Mouse (Mus musculus): ENCODE data around the gene Cdc6. TPM values are rescaled to one million over a fixed set of nuclear protein-coding genes. Genes with fewer than 3 reads are reported as not detected.

Cdc6 gene
- polyA plus RNA-seq, 1 experiment: 1.6 TPM

DNA sequence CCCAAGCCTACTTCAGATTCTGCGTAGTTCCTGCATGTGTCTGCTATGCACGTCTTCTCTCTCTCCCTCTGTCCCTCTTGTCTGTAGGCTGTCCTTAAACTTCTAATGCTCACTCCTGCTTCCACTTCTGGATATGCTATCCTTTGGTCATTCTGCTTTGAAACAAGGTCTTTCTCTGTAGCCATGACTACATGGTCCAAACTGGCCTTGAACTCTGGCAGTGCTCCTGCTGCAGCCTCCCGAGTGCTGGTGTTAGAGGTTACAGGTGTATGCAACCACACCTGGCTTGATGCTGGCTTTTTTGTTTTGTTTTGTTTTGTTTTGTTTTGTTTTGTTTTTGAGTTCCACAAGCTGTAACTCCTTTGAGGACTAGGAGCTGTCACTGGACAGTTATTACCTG lies 26.8 kb downstream of the Cdc6 start:
- Histone ChIP-seq H3K27ac (ENCODE audit: insufficient read depth, low read length) (no peak overlapping the region), H3K4me1 (ENCODE audit: control insufficient read depth, insufficient read depth, insufficient read length) (peaks cover 32% of the 10 kb centered on the region; the same call in 1 of the 2 replicates), H3K36me3 (ENCODE audit: control insufficient read depth, insufficient read depth, low read length) (no peaks in the 10 kb centered on the region), H3K27me3 (ENCODE audit: control insufficient read depth, insufficient read depth, low read length) (no peaks in the 10 kb centered on the region), H3K4me3 (ENCODE audit: extremely low read depth, insufficient read depth, insufficient read length) (no peak overlapping the region)
- DNase-seq (ENCODE audit: low read depth in 1 of 2, low spot score in 2 of 2): no peak
- TF ChIP-seq CTCF (IDR thresholded peaks at IDR 0.05; ENCODE audit: extremely low read depth, insufficient read depth, insufficient read length, insufficient replicate concordance) (no peak), POLR2A (IDR thresholded peaks at IDR 0.05; ENCODE audit: low read depth, low read length) (no peak)
- WGBS: 91% methylated on average over 3 of the region's 3 CpGs

DNA sequence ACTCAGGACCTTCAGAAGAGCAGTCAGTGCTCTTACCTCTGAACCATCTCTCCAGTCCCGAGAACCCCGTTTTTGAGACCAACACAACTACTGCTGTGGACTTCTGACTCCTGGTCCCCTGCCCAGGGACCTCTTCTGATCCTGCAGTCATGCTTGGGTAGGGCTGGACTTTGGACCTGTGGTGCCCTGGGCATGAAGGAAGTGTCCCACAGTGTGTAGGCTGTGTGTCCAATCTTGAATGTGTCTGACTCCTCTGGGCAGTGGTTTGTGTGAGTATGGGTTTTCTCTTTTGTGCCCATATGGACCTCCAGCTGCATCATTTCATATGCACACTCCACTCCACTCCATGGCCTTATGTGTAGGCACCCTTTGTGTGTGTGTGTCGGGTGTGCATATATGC lies 27.5 kb downstream of the Cdc6 start:
- Histone ChIP-seq H3K27ac (ENCODE audit: insufficient read depth, low read length) (no peak overlapping the region), H3K4me3 (ENCODE audit: extremely low read depth, insufficient read depth, insufficient read length) (no peak overlapping the region), H3K4me1 (ENCODE audit: control insufficient read depth, insufficient read depth, insufficient read length) (peaks cover 40% of the 10 kb centered on the region; the same call in 1 of the 2 replicates), H3K27me3 (ENCODE audit: control insufficient read depth, insufficient read depth, low read length) (no peaks in the 10 kb centered on the region), H3K36me3 (ENCODE audit: control insufficient read depth, insufficient read depth, low read length) (no peaks in the 10 kb centered on the region)
- DNase-seq (ENCODE audit: low read depth in 1 of 2, low spot score in 2 of 2): no peak
- TF ChIP-seq CTCF (IDR thresholded peaks at IDR 0.05; ENCODE audit: extremely low read depth, insufficient read depth, insufficient read length, insufficient replicate concordance): no peak
- no peak for TF ChIP-seq POLR2A (IDR thresholded peaks at IDR 0.05; ENCODE audit: low read depth, low read length)
- 94% methylated on average over 3 of the region's 3 CpGs for WGBS

DNA sequence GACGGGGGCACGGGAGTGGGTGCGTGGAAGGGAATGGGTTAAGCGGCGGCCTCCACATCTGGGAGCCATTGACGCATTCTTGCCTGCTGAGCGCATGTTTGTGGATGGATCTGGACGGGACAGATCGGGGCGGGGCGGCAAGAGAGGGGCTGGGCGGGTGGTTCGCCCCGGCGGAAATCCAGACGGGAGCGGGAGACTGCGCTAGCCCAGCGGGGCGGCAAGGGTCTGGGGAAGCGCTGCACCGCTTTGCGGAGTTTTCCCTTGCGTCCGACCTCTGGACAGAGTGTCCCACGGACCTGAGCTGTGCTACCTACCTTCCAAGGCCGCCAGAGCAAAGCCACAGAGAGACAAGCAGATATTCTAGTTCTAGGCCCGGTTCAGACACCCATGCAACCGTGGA lies 28.6 kb downstream of the Cdc6 start:
- Histone ChIP-seq H3K27me3 (ENCODE audit: control insufficient read depth, insufficient read depth, low read length) (no peaks in the 10 kb centered on the region), H3K36me3 (ENCODE audit: control insufficient read depth, insufficient read depth, low read length) (no peaks in the 10 kb centered on the region), H3K27ac (ENCODE audit: insufficient read depth, low read length) (peak overlapping the region; percentile 81), H3K4me3 (ENCODE audit: extremely low read depth, insufficient read depth, insufficient read length) (peak overlapping the region; percentile 85; the same call in 1 of the 2 replicates), H3K4me1 (ENCODE audit: control insufficient read depth, insufficient read depth, insufficient read length) (peaks cover 41% of the 10 kb centered on the region; the same call in 1 of the 2 replicates)
- WGBS: 71% methylated on average over 29 of the region's 29 CpGs
- no peak for DNase-seq (ENCODE audit: low read depth in 1 of 2, low spot score in 2 of 2)
- TF ChIP-seq CTCF (IDR thresholded peaks at IDR 0.05; ENCODE audit: extremely low read depth, insufficient read depth, insufficient read length, insufficient replicate concordance) (no peak), POLR2A (IDR thresholded peaks at IDR 0.05; ENCODE audit: low read depth, low read length) (no peak)

GRCm38 (mm10) chr11:98936606-98937409 lies 29.2 kb downstream of the Cdc6 start:
- Histone ChIP-seq H3K36me3 (ENCODE audit: control insufficient read depth, insufficient read depth, low read length) (no peaks in the 10 kb centered on the region), H3K4me3 (ENCODE audit: extremely low read depth, insufficient read depth, insufficient read length) (peak overlapping the region; percentile 85), H3K27me3 (ENCODE audit: control insufficient read depth, insufficient read depth, low read length) (no peaks in the 10 kb centered on the region), H3K27ac (ENCODE audit: insufficient read depth, low read length) (peak overlapping the region; percentile 81), H3K4me1 (ENCODE audit: control insufficient read depth, insufficient read depth, insufficient read length) (peaks cover 37% of the 10 kb centered on the region; the same call in 1 of the 2 replicates)
- TF ChIP-seq CTCF (IDR thresholded peaks at IDR 0.05; ENCODE audit: extremely low read depth, insufficient read depth, insufficient read length, insufficient replicate concordance): no peak
- no peak for TF ChIP-seq POLR2A (IDR thresholded peaks at IDR 0.05; ENCODE audit: low read depth, low read length)
- DNase-seq (ENCODE audit: low read depth in 1 of 2, low spot score in 2 of 2): no peak
- 16% methylated on average over 23 of the region's 23 CpGs for WGBS

DNA sequence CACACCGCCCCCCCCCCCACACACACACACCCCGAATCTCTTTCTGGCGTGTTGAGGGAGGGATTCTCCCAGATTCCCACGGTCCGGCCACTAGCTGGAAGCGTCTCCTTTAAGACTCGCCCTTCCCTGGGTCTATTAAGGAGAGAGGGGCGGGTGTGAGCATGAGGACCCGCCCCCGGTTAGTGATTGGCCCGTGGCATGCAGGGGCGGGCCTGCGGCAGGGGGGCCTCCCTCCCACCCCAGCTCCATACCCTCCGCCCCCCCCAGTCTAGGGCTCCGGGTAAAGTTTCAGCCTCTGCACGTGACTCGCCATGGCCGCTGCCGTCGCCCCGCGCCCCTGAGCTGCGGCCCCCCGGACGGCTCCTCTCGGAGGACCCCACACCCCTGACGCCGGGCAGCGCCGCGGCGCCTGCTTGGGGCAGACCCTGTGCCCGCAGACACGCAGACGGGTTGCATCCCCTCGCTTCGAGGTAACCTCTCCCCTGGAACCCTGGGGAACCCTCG lies 29.9 kb downstream of the Cdc6 start:
- Histone ChIP-seq H3K4me1 (ENCODE audit: control insufficient read depth, insufficient read depth, insufficient read length) (peaks cover 37% of the 10 kb centered on the region; the same call in 1 of the 2 replicates), H3K27ac (ENCODE audit: insufficient read depth, low read length) (peak overlapping the region; percentile 85), H3K27me3 (ENCODE audit: control insufficient read depth, insufficient read depth, low read length) (no peaks in the 10 kb centered on the region), H3K4me3 (ENCODE audit: extremely low read depth, insufficient read depth, insufficient read length) (peak overlapping the region; percentile 85), H3K36me3 (ENCODE audit: control insufficient read depth, insufficient read depth, low read length) (no peaks in the 10 kb centered on the region)
- peak; percentile 76 to 89 for DNase-seq (ENCODE audit: low read depth in 1 of 2, low spot score in 2 of 2)
- under 1% methylated on average over 38 of the region's 38 CpGs for WGBS
- TF ChIP-seq CTCF (IDR thresholded peaks at IDR 0.05; ENCODE audit: extremely low read depth, insufficient read depth, insufficient read length, insufficient replicate concordance) (no peak), POLR2A (IDR thresholded peaks at IDR 0.05; ENCODE audit: low read depth, low read length) (peak; percentile 24)

- no peak for TF ChIP-seq POLR2A (IDR thresholded peaks at IDR 0.05; ENCODE audit: low read depth, low read length)
- TF ChIP-seq CTCF (IDR thresholded peaks at IDR 0.05; ENCODE audit: extremely low read depth, insufficient read depth, insufficient read length, insufficient replicate concordance): no peak
- WGBS: under 1% methylated on average over 39 of the region's 39 CpGs
- H3K27me3 ChIP-seq (ENCODE audit: control insufficient read depth, insufficient read depth, low read length): no peaks in the 10 kb centered on the region
- DNase-seq (ENCODE audit: low read depth in 1 of 2, low spot score in 2 of 2): peak in 1 of 2 experiments; percentile 66
- H3K4me1 ChIP-seq (ENCODE audit: control insufficient read depth, insufficient read depth, insufficient read length): peaks cover 37% of the 10 kb centered on the region; the same call in 1 of the 2 replicates
- H3K4me3 ChIP-seq (ENCODE audit: extremely low read depth, insufficient read depth, insufficient read length): peak overlapping the region; percentile 62
- no peaks in the 10 kb centered on the region for H3K36me3 ChIP-seq (ENCODE audit: control insufficient read depth, insufficient read depth, low read length)
- H3K27ac ChIP-seq (ENCODE audit: insufficient read depth, low read length): peak overlapping the region; percentile 85
Measured at GRCm38 (mm10) chr11:98937914-98938694, 30.5 kb downstream of the Cdc6 start.
